Mouse (Mus musculus) ES-E14 (cell line): ENCODE results near the gene Cfap61. TPM values are rescaled to one million over a fixed set of nuclear protein-coding genes. Genes with fewer than 3 reads are reported as not detected.
"Not testable (repeated sequence)": the region's sequence is repeated elsewhere in the genome, so short reads cannot be mapped to it uniquely, and the experiment has no call there.

Experiments used
- DNase-seq: peaks from one replicate; pipeline ENCODE4 v3.0.0-alpha.2; 2013; ENCODE audit warnings: low read depth, low spot score
- H3K27ac ChIP-seq: 2 replicates; pipeline ENCODE4 v1.5.1; 2012; ENCODE audit warnings: low read depth, mild to moderate bottlenecking, low read length, moderate library complexity, mixed read lengths; ENCODE audit not compliant: poor library complexity, insufficient read depth, severe bottlenecking
- H3K36me3 ChIP-seq: 2 replicates; pipeline ENCODE4 v1.6.1; 2012; ENCODE audit warnings: mild to moderate bottlenecking, low read length, moderate library complexity, mixed read lengths; ENCODE audit not compliant: control insufficient read depth, poor library complexity, insufficient read depth, severe bottlenecking
- H3K4me1 ChIP-seq, 2 experiments: fragments of 150-350 bp in 1 of 2; sonication (generic) in 1 of 2; 2 replicates each; pipeline ENCODE4 v1.6.1; 2012; ENCODE audit warnings: low read length in 2 of 2, mild to moderate bottlenecking in 1 of 2, mixed read lengths in 1 of 2; ENCODE audit not compliant: control insufficient read depth in 2 of 2, insufficient read depth in 2 of 2, poor library complexity in 1 of 2
- H3K4me3 ChIP-seq, 2 experiments: fragments of 150-350 bp in 1 of 2; sonication (generic) in 1 of 2; 2 replicates each; pipeline ENCODE4 v1.5.1; 2012; ENCODE audit warnings: low read length in 2 of 2, low read depth in 1 of 2, mild to moderate bottlenecking in 1 of 2, mixed read lengths in 1 of 2; ENCODE audit not compliant: insufficient read depth in 1 of 2, poor library complexity in 1 of 2, severe bottlenecking in 1 of 2
- H3K9ac ChIP-seq: 2 replicates; pipeline ENCODE4 v1.6.1; 2012; ENCODE audit warnings: low read depth, mild to moderate bottlenecking, low read length, mixed read lengths; ENCODE audit not compliant: poor library complexity, insufficient read depth, severe bottlenecking
- H3K9me3 ChIP-seq: fragments of 150-350 bp; sonication (generic); 2 replicates; pipeline ENCODE4 v1.6.1; 2012; ENCODE audit warnings: low read depth, mild to moderate bottlenecking, low read length; ENCODE audit not compliant: control insufficient read depth, insufficient read depth
- CHD2 ChIP-seq: IDR thresholded peaks from 2 replicates; pipeline ENCODE4 v1.6.1; 2014; ENCODE audit warnings: mild to moderate bottlenecking, low read depth, low read length, inconsistent platforms
- HCFC1 ChIP-seq: IDR thresholded peaks from 2 replicates; pipeline ENCODE4 v1.6.1; 2012; ENCODE audit warnings: low read length, inconsistent platforms, borderline replicate concordance; ENCODE audit not compliant: insufficient read depth
- MAFK ChIP-seq: IDR thresholded peaks from 2 replicates; pipeline ENCODE4 v1.6.1; 2014; ENCODE audit warnings: mild to moderate bottlenecking, low read depth, low read length, inconsistent platforms; ENCODE audit not compliant: insufficient read depth
- ZC3H11A ChIP-seq: IDR thresholded peaks from 2 replicates; pipeline ENCODE4 v1.6.1; 2012; ENCODE audit warnings: low read depth, mild to moderate bottlenecking, inconsistent platforms, low read length, borderline replicate concordance
- ZNF384 ChIP-seq: IDR thresholded peaks from 2 replicates; pipeline ENCODE4 v1.6.1; 2012; ENCODE audit warnings: low read depth, low read length, inconsistent platforms
- in situ Hi-C, 2 experiments: fragments of 600-800 bp; cut with MboI; formaldehyde crosslinking; loops; one replicate each; pipeline ENCODE4 v1.15.1; 2025; ENCODE audit warnings: low sequenced_read_pairs in 2 of 2, inconsistent platforms in 1 of 2; ENCODE audit not compliant: unreplicated experiment in 2 of 2
- total RNA-seq: library from RNA; depleted of rRNA; stranded (reverse); fragments of 300-350 nt; gene quantifications from 2 replicates; pipeline ENCODE4 v1.2.3, GENCODE M21; 2012

Cfap61 gene
- total RNA-seq, 1 experiment = 0.45 TPM

DNA sequence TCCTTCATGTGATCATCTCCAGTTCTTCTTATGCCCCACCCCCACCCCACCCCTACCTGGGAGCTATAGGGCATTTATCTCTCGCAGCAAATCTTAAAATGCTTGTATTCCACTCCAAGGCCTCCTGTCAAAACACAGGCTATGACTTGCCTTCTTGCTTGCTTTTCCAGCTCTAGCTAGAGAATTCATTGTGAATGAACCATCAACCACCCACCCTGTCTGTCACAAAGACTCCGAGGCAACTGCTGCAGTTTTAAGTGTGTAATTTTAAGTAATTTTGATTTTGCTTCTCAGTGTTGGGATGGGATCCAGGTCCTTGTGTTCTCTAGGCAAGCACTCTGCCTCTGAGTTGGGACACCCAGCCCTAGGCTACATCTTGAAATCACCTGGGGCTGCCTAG lies 44.0 kb upstream of the Cfap61 start:
- no peak for DNase-seq
- in situ Hi-C loops = no loop called here
- no peak overlapping the region for H3K4me3 ChIP-seq
- H3K27ac ChIP-seq = no peak overlapping the region
- no peaks in the 10 kb centered on the region; the same call in 1 of the 2 replicates for H3K36me3 ChIP-seq
- no peak overlapping the region for H3K9ac ChIP-seq
- H3K4me1 ChIP-seq = peaks cover 0 to 8% of the 10 kb centered on the region in 2 experiments; a peak in 3 of 4 replicates
- no peaks in the 10 kb centered on the region for H3K9me3 ChIP-seq
- no peak for TF ChIP-seq MAFK
- TF ChIP-seq ZC3H11A = no peak
- TF ChIP-seq HCFC1 = no peak
- TF ChIP-seq ZNF384 = no peak
- TF ChIP-seq CHD2 = no peak

DNA sequence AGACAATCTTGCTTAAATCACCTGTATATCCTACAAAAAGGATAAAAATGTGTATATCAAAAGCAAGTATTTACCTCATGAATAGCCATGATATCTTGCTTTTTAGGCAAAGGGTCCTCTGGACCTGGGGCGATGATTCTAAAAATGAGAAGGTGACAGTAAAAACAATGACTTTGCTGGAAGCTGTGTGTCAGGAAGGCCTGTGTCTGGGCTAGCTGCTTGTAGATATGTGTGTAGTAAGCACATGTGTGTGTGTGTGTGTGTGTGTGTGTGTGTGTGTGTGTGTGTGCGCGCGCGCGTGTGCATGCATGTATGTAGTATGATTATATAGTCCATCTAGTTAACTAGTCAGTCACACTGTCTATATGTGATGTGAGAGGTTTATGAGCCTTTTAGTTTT lies 40.8 kb upstream of the Cfap61 start:
- Histone ChIP-seq H3K27ac (no peak overlapping the region), H3K9me3 (no peaks in the 10 kb centered on the region), H3K4me1 (peaks cover 0 to 3% of the 10 kb centered on the region in 2 experiments; a peak in 3 of 4 replicates), H3K4me3 (no peak overlapping the region), H3K9ac (no peak overlapping the region), H3K36me3 (no peaks in the 10 kb centered on the region)
- DNase-seq = no peak
- no peak for TF ChIP-seq HCFC1
- no peak for TF ChIP-seq ZC3H11A
- TF ChIP-seq ZNF384 = no peak
- TF ChIP-seq MAFK = no peak
- TF ChIP-seq CHD2 = no peak
- in situ Hi-C loops = no loop called here

DNA sequence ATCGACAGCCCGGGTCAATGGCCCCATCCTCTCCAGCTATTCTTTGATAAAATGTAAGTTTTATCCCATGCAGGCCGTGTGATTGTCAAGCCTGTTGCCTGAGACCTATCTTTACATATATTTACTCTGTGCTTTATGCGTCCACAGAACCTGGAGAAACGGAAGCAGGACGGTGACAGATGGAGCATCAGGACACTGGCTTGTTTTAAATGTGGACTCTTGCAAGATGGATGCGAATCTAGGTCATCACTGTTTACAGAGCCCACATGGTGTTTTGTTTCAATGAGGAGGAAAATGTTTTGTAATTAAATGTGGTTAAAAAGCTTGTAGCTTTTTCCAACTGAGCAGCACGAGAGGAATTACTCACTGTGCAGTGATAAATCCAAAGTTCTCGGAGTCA lies 36.5 kb upstream of the Cfap61 start:
- in situ Hi-C loops = no loop called here
- Histone ChIP-seq H3K9ac (no peak overlapping the region), H3K4me1 (peaks cover 2 to 6% of the 10 kb centered on the region in 2 experiments; a peak in 2 of 4 replicates), H3K9me3 (no peaks in the 10 kb centered on the region), H3K27ac (no peak overlapping the region), H3K4me3 (no peak overlapping the region), H3K36me3 (no peaks in the 10 kb centered on the region)
- no peak for DNase-seq
- TF ChIP-seq HCFC1 = no peak
- no peak for TF ChIP-seq ZC3H11A
- no peak for TF ChIP-seq MAFK
- no peak for TF ChIP-seq CHD2
- no peak for TF ChIP-seq ZNF384

DNA sequence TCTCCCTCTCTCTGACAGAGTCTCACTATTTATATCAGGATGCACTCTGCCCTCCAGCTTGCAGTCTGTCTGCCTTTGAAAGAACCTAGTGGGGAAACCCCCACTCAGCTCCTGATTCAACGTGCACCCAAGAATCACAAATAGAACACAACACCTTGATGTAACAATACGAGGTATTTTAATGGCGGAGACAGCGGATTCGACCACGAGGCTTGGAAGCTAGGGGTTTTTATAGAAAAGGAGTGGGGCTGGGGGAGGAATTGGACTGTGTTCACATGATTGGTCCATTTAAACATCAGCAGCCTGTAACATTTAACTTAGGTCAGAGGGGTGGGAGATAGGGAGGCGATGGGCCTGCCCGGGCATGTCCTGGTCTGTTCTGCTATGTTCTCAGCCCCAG lies 34.3 kb upstream of the Cfap61 start:
- H3K9me3 ChIP-seq, H3K4me3 ChIP-seq, DNase-seq, in situ Hi-C loops, H3K36me3 ChIP-seq: not testable (repeated sequence)
- peaks cover 3 to 11% of the 10 kb centered on the region in 2 experiments; a peak in 2 of 4 replicates for H3K4me1 ChIP-seq
- H3K27ac ChIP-seq = peak overlapping the region; percentile 89
- H3K9ac ChIP-seq = 0 out of 2 replicates have a peak overlapping the region, but pooled peaks have one; percentile 28

DNA sequence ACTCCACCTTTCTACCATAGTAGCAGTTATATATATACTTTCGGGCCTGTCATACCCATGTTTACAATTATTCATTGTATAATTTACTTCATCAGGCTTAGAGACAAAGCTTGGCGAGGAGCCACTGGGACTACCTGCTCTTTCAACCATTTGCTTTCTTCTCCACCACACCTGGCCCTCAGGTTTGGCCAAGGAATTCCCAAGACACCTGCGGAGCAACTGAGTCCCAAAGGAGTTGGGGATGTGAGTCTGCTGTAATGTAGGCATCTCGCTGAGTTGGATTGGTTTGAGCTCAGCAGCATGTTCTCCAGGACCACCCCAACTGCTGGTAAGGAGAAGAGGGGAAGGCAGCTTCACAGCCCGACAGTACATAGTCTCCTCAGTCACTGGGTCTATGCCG lies 32.7 kb upstream of the Cfap61 start, which contains the start of gene Naa20:
Gene Naa20, plus strand, starts transcription at position 239 of the 400 bp plus-strand sequence.
- DNase-seq = no peak
- Histone ChIP-seq H3K27ac (no peak within 1 kb of the TSS; the same call in 1 of the 2 replicates), H3K9ac (no peak within 1 kb of the TSS), H3K36me3 (peaks cover 3% of the 10 kb centered on the region), H3K9me3 (no peaks in the 10 kb centered on the region), H3K4me3 (peak within 1 kb of the TSS in 1 of 2 experiments; percentile 92; a peak in 2 of 4 replicates), H3K4me1 (peaks cover 6 to 16% of the 10 kb centered on the region in 2 experiments; a peak in 3 of 4 replicates)
- in situ Hi-C loops = no loop called here
- TF ChIP-seq ZC3H11A (no peak), CHD2 (no peak), HCFC1 (no peak), ZNF384 (no peak), MAFK (no peak)
